Mouse (Mus musculus) Patski (cell line): Measurements from ENCODE around the gene Fgfr2. TPM values are rescaled to one million over a fixed set of nuclear protein-coding genes. Genes with fewer than 3 reads are reported as not detected.

Experiments used
- ATAC-seq: fragments of 100-300 bp; one replicate; pipeline ENCODE4 v1.8.0; 2021
- CTCF ChIA-PET: fragments of 350-600 bp; sonication (Branson Sonifier 250); formaldehyde crosslinking; loops from one replicate; lab custom pipeline; 2022; ENCODE audit warnings: inconsistent platforms; lab: Charles Lee
- POLR2A ChIA-PET: fragments of 350-600 bp; sonication (Branson Sonifier 250); formaldehyde crosslinking; loops from one replicate; lab custom pipeline; 2022; ENCODE audit warnings: antibody characterized with exemption, inconsistent platforms; lab: Charles Lee
- DNase-seq: peaks from one replicate; pipeline ENCODE4 v3.0.0-alpha.2; 2011; ENCODE audit warnings: low read depth, low spot score
- H3K27me3 ChIP-seq: fragments of 371-371 bp; one replicate; pipeline ENCODE4 v1.5.1; 2021
- CTCF ChIP-seq: fragments of 100-300 bp; IDR thresholded peaks from one replicate; pipeline ENCODE4 v1.5.1; 2021
- in situ Hi-C: fragments of 300-500 bp; cut with MboI; formaldehyde crosslinking; loops from 3 replicates; pipeline ENCODE4 v1.11.1; 2018; ENCODE audit warnings: low pct_unique_long_range_greater_than_20kb, mixed read lengths
- polyA plus RNA-seq: library from polyadenylated mRNA; unstranded; gene quantifications from one replicate; pipeline ENCODE4 v1.2.3, GENCODE M21; 2021

The Fgfr2 gene
- polyA plus RNA-seq, 1 experiment from 2014 or later, result 48.8 TPM

- ATAC-seq, result no peak
- ChIA-PET POLR2A (interaction anchor here (0.6 kb wide), 1 partner anchor 567 kb away, joined by 3 read pairs; no protein-coding TSS in a partner anchor), CTCF (no interaction called here)
- no peak for TF ChIP-seq CTCF
- DNase-seq, result no peak
- H3K27me3 ChIP-seq, result no peaks in the 10 kb centered on the region
- in situ Hi-C loops, result no loop called here
Measured at GRCm38 (mm10) chr7:130247831-130248230, 2875.3 kb downstream of the Fgfr2 start.

- CTCF ChIA-PET, result interaction anchor here (1.6 kb wide), 1 partner anchor 18 kb away, joined by 3 read pairs; no protein-coding TSS in a partner anchor
- no peak for TF ChIP-seq CTCF
- DNase-seq (no peak), ATAC-seq (no peak)
- POLR2A ChIA-PET, result no interaction called here
- no peaks in the 10 kb centered on the region for H3K27me3 ChIP-seq
- in situ Hi-C loops, result no loop called here
Measured at GRCm38 (mm10) chr7:130246483-130246882, 2876.7 kb downstream of the Fgfr2 start.

- CTCF ChIA-PET, result no interaction called here
- TF ChIP-seq CTCF, result no peak
- DNase-seq (no peak), ATAC-seq (no peak)
- H3K27me3 ChIP-seq, result no peaks in the 10 kb centered on the region
- in situ Hi-C loops, result no loop called here
- POLR2A ChIA-PET, result no interaction called here
Measured at GRCm38 (mm10) chr7:130244545-130244944, 2878.6 kb downstream of the Fgfr2 start.

GRCm38 (mm10) chr7:130243811-130244210, 2879.3 kb downstream of the Fgfr2 start:
- no peaks in the 10 kb centered on the region for H3K27me3 ChIP-seq
- CTCF ChIA-PET, result no interaction called here
- TF ChIP-seq CTCF, result no peak
- DNase-seq (no peak), ATAC-seq (no peak)
- in situ Hi-C loops, result no loop called here
- POLR2A ChIA-PET, result no interaction called here

GRCm38 (mm10) chr7:130240191-130240590, 2883.0 kb downstream of the Fgfr2 start:
- CTCF ChIA-PET, result no interaction called here
- no peaks in the 10 kb centered on the region for H3K27me3 ChIP-seq
- no peak for ATAC-seq
- in situ Hi-C loops, result no loop called here
- POLR2A ChIA-PET, result no interaction called here
- no peak for DNase-seq
- TF ChIP-seq CTCF, result no peak

GRCm38 (mm10) chr7:130237244-130237643, 2885.9 kb downstream of the Fgfr2 start:
- CTCF ChIA-PET, result interaction anchor here (0.9 kb wide), 1 partner anchor 14 kb away, joined by 3 read pairs; no protein-coding TSS in a partner anchor
- no peak for ATAC-seq

GRCm38 (mm10) chr7:130233777-130234176, 2889.4 kb downstream of the Fgfr2 start:
- no peaks in the 10 kb centered on the region for H3K27me3 ChIP-seq
- ATAC-seq (no peak), DNase-seq (no peak)
- CTCF ChIA-PET, result interaction anchor here (1.5 kb wide), 1 partner anchor 23 kb away, joined by 3 read pairs; no protein-coding TSS in a partner anchor
- TF ChIP-seq CTCF, result no peak
- POLR2A ChIA-PET, result interaction anchor here (0.6 kb wide), 1 partner anchor 11 kb away, joined by 6 read pairs; no protein-coding TSS in a partner anchor
- in situ Hi-C loops, result no loop called here

More at GRCm38 (mm10) chr7:130237244-130237643, 2885.9 kb downstream of the Fgfr2 start:
- POLR2A ChIA-PET, result no interaction called here
- DNase-seq, result no peak
- in situ Hi-C loops, result no loop called here
- TF ChIP-seq CTCF, result no peak
- H3K27me3 ChIP-seq, result no peaks in the 10 kb centered on the region

GRCm38 (mm10) chr7:130230034-130230433, 2893.1 kb downstream of the Fgfr2 start:
- H3K27me3 ChIP-seq, result no peaks in the 10 kb centered on the region
- in situ Hi-C loops, result no loop called here
- ATAC-seq (no peak), DNase-seq (no peak)
- TF ChIP-seq CTCF, result no peak
- ChIA-PET POLR2A (interaction anchor here (1.0 kb wide), 1 partner anchor 9 kb away, joined by 3 read pairs; no protein-coding TSS in a partner anchor), CTCF (no interaction called here)

GRCm38 (mm10) chr7:130225227-130225626, 2897.9 kb downstream of the Fgfr2 start:
- H3K27me3 ChIP-seq, result no peaks in the 10 kb centered on the region
- in situ Hi-C loops, result no loop called here
- ChIA-PET CTCF (interaction anchor here (1.3 kb wide), 1 partner anchor 13 kb away, joined by 3 read pairs; no protein-coding TSS in a partner anchor), POLR2A (no interaction called here)
- DNase-seq (no peak), ATAC-seq (no peak)
- TF ChIP-seq CTCF, result no peak

- ChIA-PET POLR2A (interaction anchor here (0.6 to 0.7 kb wide), 2 partner anchors 8 to 11 kb away, joined by 3 to 6 read pairs; no protein-coding TSS in a partner anchor), CTCF (interaction anchor here (1.3 to 1.5 kb wide), 2 partner anchors 12 to 14 kb away, joined by 3 to 4 read pairs; no protein-coding TSS in a partner anchor)
- H3K27me3 ChIP-seq, result no peaks in the 10 kb centered on the region
- no peak for TF ChIP-seq CTCF
- no peak for ATAC-seq
- DNase-seq, result no peak
- in situ Hi-C loops, result no loop called here
Measured at GRCm38 (mm10) chr7:130222633-130223354, 2900.4 kb downstream of the Fgfr2 start.
